In genomic region chr10:92652399-92652920, GRCm38 (mm10) we compare ENCODE assay signal across 10 mouse cellular contexts.
DNase-seq lines count a peak whose midpoint lies in the region; ATAC-seq and TF ChIP-seq lines count a peak whose summit lies in the region.
"Had no signal": no experiment of that assay in that cellular context is flagged by ENCODE, and none has a peak within 500 bp of the region (broad histone marks: within the 10 kb centered on the region; RNA-seq: fewer than 3 reads in every experiment).

No protein-coding gene starts in this region.

- ATAC-seq in kidney, postnatal 0 days (replicated peaks; ENCODE audit: low FRiP score, low read depth) = no peak
- ATAC-seq in forebrain, embryonic 12.5 days (ENCODE audit: low FRiP score) = no peak
- ATAC-seq in midbrain, postnatal 0 days (ENCODE audit: low FRiP score) = no peak

- DNase-seq in kidney, postnatal 0 days (ENCODE audit: low spot score) = peak; percentile 65
- no peak for DNase-seq in kidney, postnatal 25 days
- peak; percentile 40 for DNase-seq in NIH3T3 (ENCODE audit: low read depth)
- DNase-seq in midbrain, postnatal 0 days (ENCODE audit: low spot score) = peak; percentile 77
- no peak for DNase-seq in testis, postnatal 10 days (ENCODE audit: low spot score)
- DNase-seq in urinary bladder, postnatal 10 days (ENCODE audit: low spot score) = no peak
- DNase-seq: thymus, postnatal 4 days had no signal

- H3K4me1 ChIP-seq in kidney, postnatal 0 days (replicated peaks; ENCODE audit: insufficient read depth, low read length) = no peaks in the 10 kb centered on the region
- peaks cover 12% of the 10 kb centered on the region for H3K4me1 ChIP-seq in forebrain, embryonic 12.5 days
- H3K4me1 ChIP-seq in midbrain, postnatal 0 days (ENCODE audit: insufficient read depth, low read length) = peaks cover 11% of the 10 kb centered on the region; the same call in 1 of the 2 replicates
- H3K4me1 ChIP-seq: lung, embryonic 15.5 days had no signal

- no peaks in the 10 kb centered on the region for H3K36me3 ChIP-seq in kidney, postnatal 0 days (ENCODE audit: insufficient read depth, low read length)
- H3K36me3 ChIP-seq in forebrain, embryonic 12.5 days (replicated peaks) = no peaks in the 10 kb centered on the region
- H3K36me3 ChIP-seq in midbrain, postnatal 0 days (ENCODE audit: insufficient read depth, low read length) = no peaks in the 10 kb centered on the region
- H3K36me3 ChIP-seq: embryonic facial prominence, embryonic 13.5 days; lung, embryonic 15.5 days had no signal

- peak; percentile 60 for TF ChIP-seq CTCF in kidney, postnatal 0 days (IDR thresholded peaks at IDR 0.05; ENCODE audit: low read depth)
- peak; percentile 71 for TF ChIP-seq CTCF in midbrain, postnatal 0 days (IDR thresholded peaks at IDR 0.05)

- no peak overlapping the region for H3K9ac ChIP-seq in kidney, postnatal 0 days (ENCODE audit: low read depth, low read length)
- no peak overlapping the region for H3K9ac ChIP-seq in forebrain, embryonic 12.5 days
- H3K9ac ChIP-seq in midbrain, postnatal 0 days (replicated peaks; ENCODE audit: low read length, poor library complexity, severe bottlenecking) = no peak overlapping the region
- H3K9ac ChIP-seq: embryonic facial prominence, embryonic 13.5 days; lung, embryonic 15.5 days had no signal

- H3K27ac ChIP-seq in kidney, postnatal 0 days = no peak overlapping the region
- peak overlapping the region; percentile 42; the same call in 1 of the 2 replicates for H3K27ac ChIP-seq in forebrain, embryonic 12.5 days
- no peak overlapping the region for H3K27ac ChIP-seq in midbrain, postnatal 0 days (ENCODE audit: low read depth, low read length)
- H3K27ac ChIP-seq: embryonic facial prominence, embryonic 13.5 days; lung, embryonic 15.5 days had no signal

- no peak overlapping the region for H3K4me2 ChIP-seq in kidney, postnatal 0 days (ENCODE audit: low read length)
- no peak overlapping the region for H3K4me2 ChIP-seq in forebrain, embryonic 12.5 days
- no peak overlapping the region for H3K4me2 ChIP-seq in midbrain, postnatal 0 days (ENCODE audit: low read depth, low read length, poor library complexity, severe bottlenecking)
- H3K4me2 ChIP-seq: embryonic facial prominence, embryonic 13.5 days; lung, embryonic 15.5 days had no signal

- no peak overlapping the region for H3K4me3 ChIP-seq in kidney, postnatal 0 days (replicated peaks; ENCODE audit: low read depth, low read length)
- no peak overlapping the region for H3K4me3 ChIP-seq in forebrain, embryonic 12.5 days (replicated peaks)
- no peak overlapping the region for H3K4me3 ChIP-seq in midbrain, postnatal 0 days (ENCODE audit: low read depth, low read length)
- H3K4me3 ChIP-seq: embryonic facial prominence, embryonic 13.5 days; lung, embryonic 15.5 days had no signal

- H3K9me3 ChIP-seq in kidney, postnatal 0 days (replicated peaks; ENCODE audit: low read length) = no peaks in the 10 kb centered on the region
- H3K9me3 ChIP-seq in forebrain, embryonic 12.5 days = no peaks in the 10 kb centered on the region
- no peaks in the 10 kb centered on the region for H3K9me3 ChIP-seq in midbrain, postnatal 0 days (ENCODE audit: low read length)
- H3K9me3 ChIP-seq: embryonic facial prominence, embryonic 13.5 days; lung, embryonic 15.5 days had no signal

- WGBS in kidney, postnatal 0 days = 37% methylated on average over 3 of the region's 3 CpGs
- 15% methylated on average over 3 of the region's 3 CpGs for WGBS in forebrain, embryonic 12.5 days
- WGBS in midbrain, postnatal 0 days = 9% methylated on average over 3 of the region's 3 CpGs

- H3K27me3 ChIP-seq in kidney, postnatal 0 days (ENCODE audit: insufficient read depth, low read length) = no peaks in the 10 kb centered on the region
- 0 out of 2 replicates have a peak, but pooled peaks cover 5% of the 10 kb centered on the region for H3K27me3 ChIP-seq in forebrain, embryonic 12.5 days
- H3K27me3 ChIP-seq in midbrain, postnatal 0 days (ENCODE audit: insufficient read depth, low read length) = no peaks in the 10 kb centered on the region
- H3K27me3 ChIP-seq: embryonic facial prominence, embryonic 13.5 days; lung, embryonic 15.5 days had no signal

Comparison
In these comparisons a context has a peak if more than half of its experiments do, and no peak if none do; other contexts are left out.
1. DNase-seq: peak in kidney, postnatal 0 days (single experiment), NIH3T3 (single experiment) and midbrain, postnatal 0 days (single experiment); none in kidney, postnatal 25 days (0 of 2), testis, postnatal 10 days (single experiment) and urinary bladder, postnatal 10 days (single experiment).